Mouse (Mus musculus): ENCODE measurements around the gene 1700015F17Rik. TPM values are rescaled to one million over a fixed set of nuclear protein-coding genes. Genes with fewer than 3 reads are reported as not detected.

1700015F17Rik gene
- total and polyA plus RNA-seq, 3 experiments: not detected

GRCm38 (mm10) chr5:5511401-5511800, 32.5 kb upstream of the 1700015F17Rik start:
- in situ Hi-C loops (cut with MboI; ENCODE audit: low pct_ligation_motif_present, low pct_unique_long_range_greater_than_20kb, low sequenced_read_pairs) (loop anchor here (25.0 kb wide), 1 partner anchor 126 kb away; no protein-coding TSS in a partner anchor), dilution Hi-C loops (cut with MboI; ENCODE audit: extremely low pct_ligation_motif_present, extremely low pct_unique_long_range_greater_than_20kb, low sequenced_read_pairs) (no loop called here)
- H3K4me3 ChIP-seq (replicated peaks in 1 of 3; ENCODE audit: low read depth in 2 of 3, low read length in 2 of 3, poor library complexity in 1 of 3): no peak overlapping the region
- peaks cover 29 to 53% of the 10 kb centered on the region in 2 experiments for H3K36me3 ChIP-seq (replicated peaks in 1 of 2; ENCODE audit: control insufficient read depth in 1 of 2, insufficient read depth in 1 of 2, low read length in 1 of 2)
- no peak overlapping the region for H3K27ac ChIP-seq (ENCODE audit: insufficient read depth, low read depth)
- H3K27me3 ChIP-seq (replicated peaks): no peaks in the 10 kb centered on the region
- DNase-seq (ENCODE audit: extremely low read depth): no peak
- H3K9me3 ChIP-seq (replicated peaks; ENCODE audit: low read length): peaks cover 4% of the 10 kb centered on the region
- peaks cover 8 to 36% of the 10 kb centered on the region in 2 experiments for H3K4me1 ChIP-seq (ENCODE audit: control insufficient read depth in 1 of 2, insufficient read depth in 2 of 2)
- no peak overlapping the region for H3K4me2 ChIP-seq (ENCODE audit: insufficient read depth, low read depth, poor library complexity, severe bottlenecking)
- H3K9ac ChIP-seq (ENCODE audit: insufficient read depth, low read depth): no peak overlapping the region
- peaks cover 3% of the 10 kb centered on the region; the same call in 1 of the 2 replicates for H3K79me2 ChIP-seq (replicated peaks; ENCODE audit: control insufficient read depth, extremely low read depth, insufficient read depth, poor library complexity, severe bottlenecking)
- TF ChIP-seq ZNF384 (IDR thresholded peaks at IDR 0.05; ENCODE audit: low read depth, low read length) (no peak), MAFK (IDR thresholded peaks at IDR 0.05; ENCODE audit: insufficient replicate concordance, low read length) (peak; percentile 91)

- Histone ChIP-seq H3K4me2 (ENCODE audit: insufficient read depth, low read depth, poor library complexity, severe bottlenecking) (peak overlapping the region; percentile 24; the same call in 1 of the 2 replicates), H3K27ac (ENCODE audit: insufficient read depth, low read depth) (peak overlapping the region; percentile 47), H3K79me2 (replicated peaks; ENCODE audit: control insufficient read depth, extremely low read depth, insufficient read depth, poor library complexity, severe bottlenecking) (peaks cover 3% of the 10 kb centered on the region; the same call in 1 of the 2 replicates), H3K4me3 (replicated peaks in 1 of 3; ENCODE audit: low read depth in 2 of 3, low read length in 2 of 3, poor library complexity in 1 of 3) (no peak overlapping the region), H3K4me1 (ENCODE audit: control insufficient read depth in 1 of 2, insufficient read depth in 2 of 2) (peaks cover 8 to 36% of the 10 kb centered on the region in 2 experiments), H3K9me3 (replicated peaks; ENCODE audit: low read length) (peaks cover 4% of the 10 kb centered on the region), H3K27me3 (replicated peaks) (no peaks in the 10 kb centered on the region), H3K9ac (ENCODE audit: insufficient read depth, low read depth) (no peak overlapping the region), H3K36me3 (replicated peaks in 1 of 2; ENCODE audit: control insufficient read depth in 1 of 2, insufficient read depth in 1 of 2, low read length in 1 of 2) (peaks cover 30 to 57% of the 10 kb centered on the region in 2 experiments)
- in situ Hi-C loops (cut with MboI; ENCODE audit: low pct_ligation_motif_present, low pct_unique_long_range_greater_than_20kb, low sequenced_read_pairs): loop anchor here (25.0 kb wide), 1 partner anchor 126 kb away; no protein-coding TSS in a partner anchor
- TF ChIP-seq UBTF (IDR thresholded peaks at IDR 0.05; ENCODE audit: low read depth, low read length) (no peak), MYC (IDR thresholded peaks at IDR 0.05; ENCODE audit: low read depth, low read length) (no peak), NRF1 (IDR thresholded peaks at IDR 0.05; ENCODE audit: low read depth, low read length) (no peak), ZNF384 (IDR thresholded peaks at IDR 0.05; ENCODE audit: low read depth, low read length) (no peak), CHD1 (IDR thresholded peaks at IDR 0.05; ENCODE audit: low read depth, low read length) (no peak), BHLHE40 (IDR thresholded peaks at IDR 0.05; ENCODE audit: low read depth, low read length) (no peak), RCOR1 (conservative IDR thresholded peaks at IDR 0.05; ENCODE audit: low read depth, low read length) (no peak), CTCF (conservative IDR thresholded peaks at IDR 0.05 in 1 of 2, IDR thresholded peaks at IDR 0.05 in 1 of 2; ENCODE audit: low read depth in 2 of 2, low read length in 2 of 2) (no peak), KAT2A (IDR thresholded peaks at IDR 0.05; ENCODE audit: insufficient replicate concordance, low read length) (no peak), RAD21 (IDR thresholded peaks at IDR 0.05; ENCODE audit: low read depth, low read length) (no peak), ETS1 (conservative IDR thresholded peaks at IDR 0.05; ENCODE audit: low read depth, low read length) (no peak), MEF2A (IDR thresholded peaks at IDR 0.05; ENCODE audit: borderline replicate concordance, low read depth, low read length) (no peak), JUN (IDR thresholded peaks at IDR 0.05; ENCODE audit: insufficient read depth, low read depth, low read length) (no peak), SIN3A (IDR thresholded peaks at IDR 0.05; ENCODE audit: low read length) (no peak), USF2 (conservative IDR thresholded peaks at IDR 0.05; ENCODE audit: low read depth, low read length) (no peak), MAZ (IDR thresholded peaks at IDR 0.05; ENCODE audit: low read depth, low read length) (no peak)
- dilution Hi-C loops (cut with MboI; ENCODE audit: extremely low pct_ligation_motif_present, extremely low pct_unique_long_range_greater_than_20kb, low sequenced_read_pairs): no loop called here
- peak; percentile 12 for DNase-seq (ENCODE audit: extremely low read depth)
These were observed 32.0 kb upstream of the 1700015F17Rik start for GRCm38 (mm10) chr5:5510989-5511388.
